8 mouse cellular contexts compared by ENCODE assay signal in the genomic region with DNA sequence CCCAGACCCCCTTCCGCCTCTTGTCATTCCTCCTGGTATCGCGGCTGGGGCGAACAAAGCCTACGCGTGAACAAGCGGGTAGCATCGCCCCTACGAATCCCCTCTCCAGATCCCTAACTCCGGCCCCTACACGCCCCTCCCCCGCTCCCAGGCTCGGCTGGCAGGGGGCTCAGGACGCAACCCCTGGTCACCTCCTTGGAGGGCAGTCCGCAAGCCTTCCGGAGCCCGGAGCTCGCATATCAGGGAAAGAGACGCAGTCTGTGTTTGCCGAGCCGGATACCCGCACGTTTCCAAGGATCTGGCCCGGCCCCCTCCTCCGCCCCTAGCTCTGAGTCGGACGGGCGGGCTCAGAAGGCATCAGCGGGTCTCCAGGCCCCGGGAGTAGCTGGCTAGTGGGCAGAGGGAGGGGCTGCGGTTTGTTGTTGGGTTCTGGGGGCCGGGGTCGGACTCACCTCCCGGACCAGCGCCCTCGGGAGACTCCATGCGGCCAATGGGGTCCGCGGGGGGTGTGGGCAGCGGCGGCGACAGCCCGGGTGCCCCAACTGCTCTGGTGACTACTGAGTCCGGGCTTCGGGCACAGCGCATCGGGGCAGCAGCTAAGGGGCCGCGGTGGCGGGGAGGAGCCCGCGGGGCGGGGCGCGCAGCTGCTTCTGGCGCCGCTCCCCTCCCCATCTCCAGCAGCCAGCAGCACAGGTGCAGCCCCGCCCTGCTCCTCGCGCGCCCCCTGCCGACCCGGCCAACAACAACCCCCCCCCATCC. TPM values are rescaled to one million over a fixed set of nuclear protein-coding genes. Genes with fewer than 3 reads are reported as not detected.
DNase-seq lines count a peak whose midpoint lies in the region; ATAC-seq and TF ChIP-seq lines count a peak whose summit lies in the region.

Gene Dbndd1 (minus strand): TSS at position 683 of the 759 bp plus-strand sequence.

- H3K4me2 ChIP-seq in forebrain, postnatal 0 days (ENCODE audit: low read depth), result peak within 1 kb of the TSS; percentile 74
- H3K4me2 ChIP-seq in intestine, embryonic 14.5 days (ENCODE audit: low read length), result peak within 1 kb of the TSS; percentile 86
- H3K4me2 ChIP-seq in limb, embryonic 12.5 days, result peak within 1 kb of the TSS; percentile 87
- H3K4me2 ChIP-seq in midbrain, postnatal 0 days (ENCODE audit: low read depth, low read length, poor library complexity, severe bottlenecking), result peak within 1 kb of the TSS; percentile 76

- DNase-seq in heart, adult 11 months, result peak; percentile 92
- no peak for DNase-seq in heart, adult 8-10 months (ENCODE audit: low spot score)
- DNase-seq in cerebellum, adult 11-12 months, result peak; percentile 57
- DNase-seq in forebrain, postnatal 0 days, result peak; percentile 74
- DNase-seq in intestine, embryonic 14.5 days (ENCODE audit: low spot score), result peak; percentile 83
- DNase-seq in midbrain, postnatal 0 days (ENCODE audit: low spot score), result peak; percentile 69
- DNase-seq in testis, postnatal 10 days (ENCODE audit: low spot score), result peak; percentile 80

- no peaks in the 10 kb centered on the region; the same call in 1 of the 2 replicates for H3K36me3 ChIP-seq in forebrain, postnatal 0 days (ENCODE audit: insufficient read depth)
- 0 out of 2 replicates have a peak, but pooled peaks cover 2% of the 10 kb centered on the region for H3K36me3 ChIP-seq in intestine, embryonic 14.5 days (ENCODE audit: control insufficient read depth, insufficient read depth, low read length)
- H3K36me3 ChIP-seq in limb, embryonic 12.5 days, result peaks cover 1% of the 10 kb centered on the region
- H3K36me3 ChIP-seq in midbrain, postnatal 0 days (ENCODE audit: insufficient read depth, low read length), result peaks cover 5% of the 10 kb centered on the region

- peak within 1 kb of the TSS; percentile 94 for H3K27ac ChIP-seq in forebrain, postnatal 0 days (ENCODE audit: low read depth, low read length)
- 0 out of 2 replicates have a peak within 1 kb of the TSS, but pooled peaks have one; percentile 30 for H3K27ac ChIP-seq in intestine, embryonic 14.5 days (ENCODE audit: low read depth)
- H3K27ac ChIP-seq in limb, embryonic 12.5 days, result peak within 1 kb of the TSS; percentile 20
- H3K27ac ChIP-seq in midbrain, postnatal 0 days (ENCODE audit: low read depth, low read length), result peak within 1 kb of the TSS; percentile 93

- peak; percentile 31; the same call in 1 of the 2 replicates for TF ChIP-seq CTCF in forebrain, postnatal 0 days (IDR thresholded peaks at IDR 0.05; ENCODE audit: low read depth)
- no peak; the same call in 1 of the 2 replicates for TF ChIP-seq CTCF in midbrain, postnatal 0 days (IDR thresholded peaks at IDR 0.05)

- peak; percentile 55 for ATAC-seq in forebrain, postnatal 0 days
- ATAC-seq in intestine, embryonic 14.5 days (replicated peaks; ENCODE audit: low FRiP score, low TSS enrichment, low read depth), result peak; percentile 45
- ATAC-seq in limb, embryonic 12.5 days (ENCODE audit: insufficient number of reproducible peaks, insufficient read depth, low FRiP score, low TSS enrichment, low read depth), result peak; percentile 23; the same call in 1 of the 2 replicates
- ATAC-seq in midbrain, postnatal 0 days (ENCODE audit: low FRiP score), result peak; percentile 50

- H3K9ac ChIP-seq in forebrain, postnatal 0 days, result peak within 1 kb of the TSS; percentile 93
- peak within 1 kb of the TSS; percentile 42 for H3K9ac ChIP-seq in intestine, embryonic 14.5 days (ENCODE audit: low read length)
- H3K9ac ChIP-seq in limb, embryonic 12.5 days (replicated peaks), result peak within 1 kb of the TSS; percentile 76
- H3K9ac ChIP-seq in midbrain, postnatal 0 days (replicated peaks; ENCODE audit: low read length, poor library complexity, severe bottlenecking), result peak within 1 kb of the TSS; percentile 91

- H3K27me3 ChIP-seq in forebrain, postnatal 0 days (ENCODE audit: insufficient read depth, low read length), result no peaks in the 10 kb centered on the region
- peaks cover 28% of the 10 kb centered on the region for H3K27me3 ChIP-seq in intestine, embryonic 14.5 days (replicated peaks; ENCODE audit: control insufficient read depth, insufficient read depth, low read length)
- H3K27me3 ChIP-seq in limb, embryonic 12.5 days, result peaks cover 48% of the 10 kb centered on the region
- H3K27me3 ChIP-seq in midbrain, postnatal 0 days (ENCODE audit: insufficient read depth, low read length), result no peaks in the 10 kb centered on the region

- H3K4me3 ChIP-seq in forebrain, postnatal 0 days (ENCODE audit: low read depth, low read length), result peak within 1 kb of the TSS; percentile 88
- peak within 1 kb of the TSS; percentile 47 for H3K4me3 ChIP-seq in intestine, embryonic 14.5 days (ENCODE audit: low read depth, low read length)
- H3K4me3 ChIP-seq in limb, embryonic 12.5 days (replicated peaks), result peak within 1 kb of the TSS; percentile 73
- peak within 1 kb of the TSS; percentile 90 for H3K4me3 ChIP-seq in midbrain, postnatal 0 days (ENCODE audit: low read depth, low read length)

- no peaks in the 10 kb centered on the region for H3K9me3 ChIP-seq in forebrain, postnatal 0 days (ENCODE audit: low read length)
- no peaks in the 10 kb centered on the region for H3K9me3 ChIP-seq in intestine, embryonic 14.5 days (ENCODE audit: control insufficient read depth, low read length)
- H3K9me3 ChIP-seq in limb, embryonic 12.5 days, result no peaks in the 10 kb centered on the region
- H3K9me3 ChIP-seq in midbrain, postnatal 0 days (ENCODE audit: low read length), result no peaks in the 10 kb centered on the region

- peaks cover 19% of the 10 kb centered on the region for H3K4me1 ChIP-seq in forebrain, postnatal 0 days (ENCODE audit: insufficient read depth)
- peaks cover 13% of the 10 kb centered on the region for H3K4me1 ChIP-seq in intestine, embryonic 14.5 days (replicated peaks; ENCODE audit: control insufficient read depth, insufficient read depth, low read length)
- H3K4me1 ChIP-seq in limb, embryonic 12.5 days (replicated peaks), result peaks cover 28% of the 10 kb centered on the region
- peaks cover 11% of the 10 kb centered on the region for H3K4me1 ChIP-seq in midbrain, postnatal 0 days (ENCODE audit: insufficient read depth, low read length)

- under 1% methylated on average over 52 of the region's 63 CpGs for WGBS in forebrain, postnatal 0 days
- 1% methylated on average over 54 of the region's 63 CpGs for WGBS in intestine, embryonic 14.5 days
- WGBS in limb, embryonic 12.5 days, result under 1% methylated on average over 55 of the region's 63 CpGs
- WGBS in midbrain, postnatal 0 days, result 0% methylated on average over 35 of the region's 63 CpGs

RNA-seq across cellular contexts. Expression of gene Dbndd1, which starts in this region (rescaled TPM):
- not detected for total RNA-seq in heart, adult 8-10 months (2022)
- 69.5 and 106 TPM in 2 replicates for total RNA-seq in forebrain, postnatal 0 days (2014; rRNA removed)
- 70.8 and 74.5 TPM in 2 replicates for polyA plus RNA-seq in forebrain, postnatal 0 days (2015; fragmentation: Nextera tagmentation; extraction: Ambion mirVana)
- 4.9 and 7.1 TPM in 2 replicates for polyA plus RNA-seq in intestine, embryonic 14.5 days (2014; fragmentation: Nextera tagmentation; extraction: Ambion mirVana)
- 12.7 and 13.5 TPM in 2 replicates for polyA plus RNA-seq in limb, embryonic 12.5 days (2016; fragmentation: Nextera tagmentation; extraction: Ambion mirVana)
- 96.0 and 101 TPM in 2 replicates for total RNA-seq in midbrain, postnatal 0 days (2014; rRNA removed)
- 69.6 and 74.9 TPM in 2 replicates for polyA plus RNA-seq in midbrain, postnatal 0 days (2015; fragmentation: Nextera tagmentation; extraction: Ambion mirVana)

Comparison
In these comparisons a context has a peak if more than half of its experiments do, and no peak if none do; other contexts are left out.
1. RNA of gene Dbndd1 (total RNA-seq): 96.0 to 101 TPM in midbrain, postnatal 0 days and 69.5 to 106 TPM in forebrain, postnatal 0 days; not detected in heart, adult 8-10 months; every median in the first group is over 10 times any median in the second.
2. H3K27ac ChIP-seq: peak in every context shown above with its lines; median percentile 94 in forebrain, postnatal 0 days; 93 in midbrain, postnatal 0 days; 30 in intestine, embryonic 14.5 days; 20 in limb, embryonic 12.5 days.
3. H3K9ac ChIP-seq: peak in every context shown above with its lines; median percentile 93 in forebrain, postnatal 0 days; 91 in midbrain, postnatal 0 days; 76 in limb, embryonic 12.5 days; 42 in intestine, embryonic 14.5 days.
4. Peak in every context shown above with its lines, with median percentiles within 50 percentile points of each other: ATAC-seq, H3K4me2 ChIP-seq and H3K4me3 ChIP-seq.